Mouse (Mus musculus): ENCODE data around the gene Il2rb. TPM values are rescaled to one million over a fixed set of nuclear protein-coding genes. Genes with fewer than 3 reads are reported as not detected.
A peak's percentile ranks its signal among the peaks of the same experiment; 100 is the strongest.

The Il2rb gene
- 0.05 TPM in 1 of 2 replicates, not detected in the other for polyA plus RNA-seq (2014; fragmentation: Nextera tagmentation; extraction: Ambion mirVana)

DNA sequence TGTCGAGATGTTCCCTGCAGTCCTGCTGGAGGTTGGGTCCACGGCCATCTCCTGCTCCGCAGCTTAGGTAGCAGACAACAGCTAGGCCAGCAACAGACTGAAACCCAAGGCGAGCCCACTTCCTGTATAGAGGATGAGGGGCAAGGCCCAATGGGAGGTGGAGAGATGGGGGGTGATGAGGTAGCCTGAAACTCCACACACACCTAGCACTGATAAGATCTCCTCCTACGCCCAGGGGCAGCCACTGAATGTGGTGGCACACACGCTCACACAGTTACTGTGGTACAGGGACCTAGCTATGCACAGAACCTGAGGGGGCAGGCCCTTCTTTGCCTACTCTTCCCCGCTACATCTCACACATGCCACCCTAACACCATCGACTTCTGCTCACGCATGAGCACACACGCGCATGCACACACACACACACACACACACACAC lies at the start of gene Il2rb:
Il2rb (minus strand) TSS at position 304 of the 439 bp plus-strand sequence.
- 92% methylated on average over 11 of the region's 11 CpGs for WGBS
- ATAC-seq = no peak
- no peak within 1 kb of the TSS for H3K27ac ChIP-seq (ENCODE audit: low read depth, low read length)

DNA sequence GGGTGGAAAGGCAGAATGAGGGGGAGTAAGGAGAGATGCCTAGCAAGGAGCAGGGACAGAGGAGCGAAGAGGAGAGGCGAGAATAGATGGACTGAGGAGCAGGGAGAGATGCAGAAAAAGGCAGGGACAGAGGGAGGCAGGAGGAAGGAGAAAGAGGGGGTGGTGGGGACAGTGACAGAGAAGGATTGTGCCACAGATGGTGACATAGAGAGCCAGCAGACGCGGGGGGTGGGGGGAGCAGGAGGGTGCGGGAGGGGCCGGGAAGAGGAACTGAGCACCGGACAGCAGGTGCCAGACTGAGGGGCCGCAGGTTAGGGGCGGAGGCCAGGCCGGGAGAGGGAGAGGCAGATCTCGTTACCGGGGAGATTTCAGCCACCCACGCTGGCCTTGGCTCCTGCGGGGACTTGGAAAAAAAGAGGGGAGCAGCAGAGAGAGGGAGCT lies 49.5 kb upstream of the Il2rb start, which contains the start of gene Sstr3:
Sstr3 (minus strand) TSS at position 125 of the 441 bp plus-strand sequence.
- peak within 1 kb of the TSS; percentile 41 for H3K4me2 ChIP-seq (ENCODE audit: low read length)
- 10% methylated on average over 14 of the region's 14 CpGs for WGBS
- H3K4me3 ChIP-seq (ENCODE audit: low read depth, low read length) = no peak within 1 kb of the TSS
- no peaks in the 10 kb centered on the region for H3K9me3 ChIP-seq (replicated peaks; ENCODE audit: control insufficient read depth, low read length)
- H3K27ac ChIP-seq (ENCODE audit: low read depth, low read length) = peak within 1 kb of the TSS; percentile 63; the same call in 1 of the 2 replicates
- ATAC-seq (peak; percentile 19), DNase-seq (ENCODE audit: low spot score) (peak; percentile 31)
- no peaks in the 10 kb centered on the region for H3K36me3 ChIP-seq (ENCODE audit: control insufficient read depth, insufficient read depth, low read length)
- no peaks in the 10 kb centered on the region for H3K27me3 ChIP-seq (replicated peaks; ENCODE audit: control insufficient read depth, insufficient read depth, low read length)
- peaks cover 14% of the 10 kb centered on the region for H3K4me1 ChIP-seq (ENCODE audit: control insufficient read depth, insufficient read depth, low read length)
- peak within 1 kb of the TSS; percentile 49 for H3K9ac ChIP-seq (ENCODE audit: low read length)

More for the DNA sequence above, at the start of gene Il2rb:
- H3K9me3 ChIP-seq (replicated peaks; ENCODE audit: control insufficient read depth, low read length) = no peaks in the 10 kb centered on the region
- no peaks in the 10 kb centered on the region for H3K27me3 ChIP-seq (replicated peaks; ENCODE audit: control insufficient read depth, insufficient read depth, low read length)
- no peaks in the 10 kb centered on the region for H3K4me1 ChIP-seq (ENCODE audit: control insufficient read depth, insufficient read depth, low read length)
- DNase-seq (ENCODE audit: low spot score) = no peak
- H3K36me3 ChIP-seq (ENCODE audit: control insufficient read depth, insufficient read depth, low read length) = no peaks in the 10 kb centered on the region
- no peak within 1 kb of the TSS for H3K9ac ChIP-seq (ENCODE audit: low read length)
- no peak within 1 kb of the TSS for H3K4me3 ChIP-seq (ENCODE audit: low read depth, low read length)
- H3K4me2 ChIP-seq (ENCODE audit: low read length) = no peak within 1 kb of the TSS

DNA sequence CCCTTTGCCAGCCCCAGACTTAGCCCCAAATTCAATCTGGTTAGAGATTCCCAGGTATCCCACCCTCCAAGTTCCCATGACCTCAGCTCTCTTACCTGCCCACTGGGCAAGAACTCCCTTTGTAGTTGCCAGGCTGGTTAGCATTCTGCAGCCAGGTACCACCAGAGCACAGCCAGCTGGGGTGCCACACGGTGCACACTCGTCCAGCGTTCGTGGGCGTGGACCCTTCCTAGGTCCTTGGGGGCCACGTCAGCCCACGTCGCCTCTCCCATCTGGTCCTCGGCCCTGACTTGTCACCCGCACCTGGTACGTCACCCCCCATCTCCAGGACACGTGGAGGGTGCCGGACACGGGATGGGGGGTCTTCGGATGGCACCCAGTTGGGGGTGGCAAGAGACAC lies 49.0 kb upstream of the Il2rb start:
- Histone ChIP-seq H3K27me3 (replicated peaks; ENCODE audit: control insufficient read depth, insufficient read depth, low read length) (no peaks in the 10 kb centered on the region), H3K9ac (ENCODE audit: low read length) (no peak overlapping the region), H3K4me1 (ENCODE audit: control insufficient read depth, insufficient read depth, low read length) (peaks cover 14% of the 10 kb centered on the region), H3K4me3 (ENCODE audit: low read depth, low read length) (no peak overlapping the region), H3K27ac (ENCODE audit: low read depth, low read length) (peak overlapping the region; percentile 63; the same call in 1 of the 2 replicates), H3K36me3 (ENCODE audit: control insufficient read depth, insufficient read depth, low read length) (no peaks in the 10 kb centered on the region), H3K9me3 (replicated peaks; ENCODE audit: control insufficient read depth, low read length) (no peaks in the 10 kb centered on the region), H3K4me2 (ENCODE audit: low read length) (peak overlapping the region; percentile 41; the same call in 1 of the 2 replicates)
- no peak for ATAC-seq
- 73% methylated on average over 15 of the region's 15 CpGs for WGBS
- no peak for DNase-seq (ENCODE audit: low spot score)

DNA sequence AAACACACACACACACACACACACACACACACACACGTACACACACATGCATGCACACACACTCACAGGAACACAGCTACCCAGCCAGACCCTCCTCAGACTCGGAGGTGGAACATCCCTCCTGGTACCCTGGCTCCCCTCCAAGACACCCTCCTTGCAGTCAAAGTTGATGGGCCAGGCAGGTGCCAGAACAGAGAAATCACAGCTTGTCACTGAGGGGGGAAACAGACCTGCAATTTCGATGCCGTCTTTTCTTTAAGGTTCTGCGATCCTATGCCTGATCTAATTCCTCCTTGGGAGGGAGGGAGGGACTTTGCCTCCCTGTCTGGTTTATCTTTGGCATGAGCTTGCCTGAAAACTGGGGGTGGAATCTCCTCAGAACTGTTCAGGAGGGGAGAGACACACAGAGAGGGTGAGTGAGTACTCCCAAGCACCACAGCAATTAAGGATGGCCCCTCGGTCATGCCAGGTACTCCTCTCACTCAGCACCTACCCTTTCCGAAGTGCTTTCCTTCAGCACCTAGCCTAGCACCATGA lies 47.8 kb upstream of the Il2rb start:
- 56% methylated on average over 7 of the region's 7 CpGs for WGBS
- no peaks in the 10 kb centered on the region for H3K36me3 ChIP-seq (ENCODE audit: control insufficient read depth, insufficient read depth, low read length)
- H3K4me1 ChIP-seq (ENCODE audit: control insufficient read depth, insufficient read depth, low read length) = peaks cover 14% of the 10 kb centered on the region
- H3K9ac ChIP-seq (ENCODE audit: low read length) = no peak overlapping the region
- H3K27me3 ChIP-seq (replicated peaks; ENCODE audit: control insufficient read depth, insufficient read depth, low read length) = no peaks in the 10 kb centered on the region
- H3K9me3 ChIP-seq (replicated peaks; ENCODE audit: control insufficient read depth, low read length) = no peaks in the 10 kb centered on the region
- no peak overlapping the region for H3K4me3 ChIP-seq (ENCODE audit: low read depth, low read length)
- peak overlapping the region; percentile 41; the same call in 1 of the 2 replicates for H3K4me2 ChIP-seq (ENCODE audit: low read length)
- DNase-seq (ENCODE audit: low spot score) (peak; percentile 69), ATAC-seq (peak; percentile 38; the same call in 1 of the 2 replicates)
- H3K27ac ChIP-seq (ENCODE audit: low read depth, low read length) = peak overlapping the region; percentile 48; the same call in 1 of the 2 replicates

DNA sequence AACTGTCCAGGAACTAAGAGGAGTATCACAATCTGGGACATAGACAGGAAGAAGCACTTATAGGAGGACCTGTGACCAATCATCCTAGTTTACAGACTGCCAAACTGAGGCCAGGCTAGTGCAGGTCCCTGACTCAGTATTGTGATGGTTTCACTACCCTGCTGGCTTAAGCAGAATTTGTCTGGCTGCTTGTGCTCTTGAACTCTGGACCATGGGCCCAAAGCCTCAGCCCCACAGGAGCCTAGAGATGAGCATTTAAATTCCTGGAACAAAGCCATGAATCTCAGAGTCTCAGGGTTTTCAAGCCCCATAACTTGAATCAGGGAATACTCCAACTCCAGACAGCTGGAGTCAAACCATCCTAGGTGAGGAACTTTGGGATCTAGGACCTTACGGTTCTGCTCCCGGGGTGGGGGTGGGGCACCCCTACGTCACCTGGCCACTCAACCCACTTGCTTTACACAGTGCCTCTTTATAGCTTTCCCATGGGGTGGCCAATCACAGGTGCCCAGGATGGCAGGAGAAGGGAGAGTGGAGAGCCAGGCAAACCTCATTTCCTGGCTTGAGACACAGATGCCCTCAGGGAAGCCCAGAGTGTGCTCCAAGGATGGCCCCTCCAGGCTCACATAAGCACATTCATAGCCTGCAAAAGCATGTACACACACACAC lies 47.2 kb upstream of the Il2rb start:
- H3K9me3 ChIP-seq (replicated peaks; ENCODE audit: control insufficient read depth, low read length) = no peaks in the 10 kb centered on the region
- no peaks in the 10 kb centered on the region for H3K36me3 ChIP-seq (ENCODE audit: control insufficient read depth, insufficient read depth, low read length)
- ATAC-seq = peak; percentile 27
- 79% methylated on average over 3 of the region's 3 CpGs for WGBS
- H3K9ac ChIP-seq (ENCODE audit: low read length) = no peak overlapping the region
- DNase-seq (ENCODE audit: low spot score) = peak; percentile 33
- H3K4me3 ChIP-seq (ENCODE audit: low read depth, low read length) = no peak overlapping the region
- H3K27ac ChIP-seq (ENCODE audit: low read depth, low read length) = peak overlapping the region; percentile 28; the same call in 1 of the 2 replicates
- peaks cover 14% of the 10 kb centered on the region for H3K4me1 ChIP-seq (ENCODE audit: control insufficient read depth, insufficient read depth, low read length)
- no peaks in the 10 kb centered on the region for H3K27me3 ChIP-seq (replicated peaks; ENCODE audit: control insufficient read depth, insufficient read depth, low read length)
- H3K4me2 ChIP-seq (ENCODE audit: low read length) = no peak overlapping the region; the same call in 1 of the 2 replicates

DNA sequence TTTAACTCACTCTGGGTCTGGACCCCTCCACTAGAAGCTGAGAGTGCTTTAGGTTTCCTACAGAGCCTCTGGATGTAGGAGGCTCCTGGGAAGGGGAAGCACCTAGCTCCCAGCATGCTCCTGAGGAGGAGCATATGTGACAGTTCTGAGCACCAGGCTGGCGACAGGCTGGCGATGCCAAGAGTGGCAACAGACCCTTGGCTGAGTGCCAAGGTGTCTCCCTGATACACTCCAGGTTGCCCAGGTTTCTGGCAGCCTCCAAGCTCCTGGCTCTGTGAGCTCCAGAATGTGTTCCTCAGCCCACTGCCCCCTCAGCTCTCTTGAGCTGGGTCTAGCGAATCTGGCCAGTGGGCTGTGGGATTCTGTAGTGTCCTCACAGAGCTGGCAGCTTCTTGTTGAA lies 46.5 kb upstream of the Il2rb start:
- Histone ChIP-seq H3K9me3 (replicated peaks; ENCODE audit: control insufficient read depth, low read length) (no peaks in the 10 kb centered on the region), H3K27ac (ENCODE audit: low read depth, low read length) (peak overlapping the region; percentile 28; the same call in 1 of the 2 replicates), H3K36me3 (ENCODE audit: control insufficient read depth, insufficient read depth, low read length) (no peaks in the 10 kb centered on the region), H3K4me1 (ENCODE audit: control insufficient read depth, insufficient read depth, low read length) (peaks cover 14% of the 10 kb centered on the region), H3K4me2 (ENCODE audit: low read length) (no peak overlapping the region), H3K27me3 (replicated peaks; ENCODE audit: control insufficient read depth, insufficient read depth, low read length) (no peaks in the 10 kb centered on the region), H3K9ac (ENCODE audit: low read length) (no peak overlapping the region), H3K4me3 (ENCODE audit: low read depth, low read length) (no peak overlapping the region)
- ATAC-seq (peak; percentile 57), DNase-seq (ENCODE audit: low spot score) (peak; percentile 82)
- 44% methylated on average over 3 of the region's 3 CpGs for WGBS

DNA sequence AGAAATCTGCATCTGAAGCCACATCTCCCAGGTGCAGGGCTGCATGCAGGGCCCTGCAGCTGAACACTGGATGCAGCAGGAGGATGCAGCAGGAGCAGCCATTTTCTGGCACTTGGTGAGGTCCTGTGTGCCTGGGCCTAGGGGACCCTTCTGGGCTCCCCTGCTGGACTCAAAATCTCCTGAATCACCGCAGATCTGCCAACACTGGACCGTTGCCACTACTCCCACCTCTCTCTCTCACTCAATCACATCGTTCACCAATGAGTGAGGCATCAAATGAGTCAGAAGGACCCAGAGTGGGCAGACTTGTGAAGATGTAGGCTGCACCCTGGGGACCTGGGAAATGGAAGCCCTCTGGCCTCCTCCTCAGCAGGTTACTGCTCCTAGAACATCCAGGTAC lies 46.0 kb upstream of the Il2rb start:
- Histone ChIP-seq H3K4me2 (ENCODE audit: low read length) (no peak overlapping the region), H3K9me3 (replicated peaks; ENCODE audit: control insufficient read depth, low read length) (no peaks in the 10 kb centered on the region), H3K4me1 (ENCODE audit: control insufficient read depth, insufficient read depth, low read length) (peaks cover 14% of the 10 kb centered on the region), H3K27ac (ENCODE audit: low read depth, low read length) (no peak overlapping the region), H3K4me3 (ENCODE audit: low read depth, low read length) (no peak overlapping the region), H3K36me3 (ENCODE audit: control insufficient read depth, insufficient read depth, low read length) (no peaks in the 10 kb centered on the region), H3K9ac (ENCODE audit: low read length) (no peak overlapping the region), H3K27me3 (replicated peaks; ENCODE audit: control insufficient read depth, insufficient read depth, low read length) (no peaks in the 10 kb centered on the region)
- ATAC-seq (no peak), DNase-seq (ENCODE audit: low spot score) (no peak)
- 66% methylated on average over 3 of the region's 3 CpGs for WGBS

DNA sequence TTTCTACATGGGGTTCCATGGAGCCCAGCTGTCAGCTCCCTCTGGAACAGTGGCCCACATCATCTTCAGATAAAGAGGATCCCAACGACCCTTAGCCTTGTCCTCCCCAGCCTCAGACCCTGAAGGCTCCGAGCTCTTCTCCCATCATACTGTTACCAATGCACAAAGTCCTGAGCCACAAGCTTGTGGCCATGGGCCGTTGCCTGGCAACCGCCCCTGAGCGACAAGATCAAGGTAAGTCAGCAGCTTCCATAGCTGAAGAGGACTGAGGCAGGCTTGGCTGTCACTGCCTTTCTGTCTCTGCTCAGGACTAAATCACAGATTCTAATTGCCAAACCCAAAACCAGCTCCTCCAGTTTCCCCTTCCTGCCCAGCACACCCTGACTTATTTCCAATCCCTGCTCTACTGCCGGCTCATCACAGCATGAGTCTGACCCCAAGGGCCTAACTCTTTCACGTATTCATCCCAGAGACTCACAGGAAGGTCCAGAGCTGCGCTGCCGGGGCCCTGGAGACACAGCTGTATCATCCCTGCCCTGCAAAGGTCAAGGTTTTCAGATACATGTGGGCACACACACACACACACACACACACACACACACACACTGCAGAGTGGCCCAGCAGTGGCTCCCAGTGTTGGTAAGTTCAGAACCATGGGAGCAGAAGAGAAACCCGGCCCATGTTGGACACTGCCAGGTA lies 40.8 kb upstream of the Il2rb start:
- no peaks in the 10 kb centered on the region for H3K36me3 ChIP-seq (ENCODE audit: control insufficient read depth, insufficient read depth, low read length)

More for the DNA sequence above, 40.8 kb upstream of the Il2rb start:
- Histone ChIP-seq H3K4me2 (ENCODE audit: low read length) (no peak overlapping the region), H3K4me3 (ENCODE audit: low read depth, low read length) (no peak overlapping the region), H3K9me3 (replicated peaks; ENCODE audit: control insufficient read depth, low read length) (no peaks in the 10 kb centered on the region), H3K27ac (ENCODE audit: low read depth, low read length) (no peak overlapping the region), H3K27me3 (replicated peaks; ENCODE audit: control insufficient read depth, insufficient read depth, low read length) (no peaks in the 10 kb centered on the region), H3K4me1 (ENCODE audit: control insufficient read depth, insufficient read depth, low read length) (peaks cover 3% of the 10 kb centered on the region), H3K9ac (ENCODE audit: low read length) (no peak overlapping the region)
- no peak for ATAC-seq
- 47% methylated on average over 10 of the region's 10 CpGs for WGBS
- DNase-seq (ENCODE audit: low spot score) = peak; percentile 23
